Mouse (Mus musculus) forebrain, postnatal 0 days (tissue): ENCODE measurements at regions not wholly inside any gene's neighbourhood (a gene's known extent, or its start where the extent isn't known, plus 50 kb on each side); places are given as distances from the start of the nearest gene placed in this dataset.

Experiments used
- ATAC-seq: fragments of 200-750 bp; cut with Nextera tagmentation; 2 replicates; pipeline ENCODE4 v1.8.0; 2017; ENCODE audit warnings: mild to moderate bottlenecking, moderate library complexity
- DNase-seq: peaks from one replicate; pipeline ENCODE4 v3.0.0-alpha.2; 2015
- H3K27ac ChIP-seq: fragments of 300-500 bp; sonication (generic); 2 replicates; pipeline ENCODE4 v1.5.1; 2014; ENCODE audit warnings: low read depth, mild to moderate bottlenecking, antibody characterized with exemption, low read length, moderate library complexity, mixed read lengths
- H3K27me3 ChIP-seq: fragments of 300-500 bp; sonication (generic); 2 replicates; pipeline ENCODE4 v1.6.1; 2014; ENCODE audit warnings: mild to moderate bottlenecking, low read length, mixed read lengths; ENCODE audit not compliant: insufficient read depth
- H3K36me3 ChIP-seq: fragments of 300-500 bp; sonication (generic); 2 replicates; pipeline ENCODE4 v1.6.1; 2014; ENCODE audit warnings: mild to moderate bottlenecking, moderate library complexity; ENCODE audit not compliant: insufficient read depth
- H3K4me1 ChIP-seq: fragments of 300-500 bp; sonication (generic); 2 replicates; pipeline ENCODE4 v1.6.1; 2014; ENCODE audit warnings: antibody characterized with exemption; ENCODE audit not compliant: insufficient read depth
- H3K4me2 ChIP-seq: fragments of 300-500 bp; sonication (generic); 2 replicates; pipeline ENCODE4 v1.6.1; 2014; ENCODE audit warnings: low read depth, mild to moderate bottlenecking, moderate library complexity
- H3K4me3 ChIP-seq: fragments of 300-500 bp; sonication (generic); 2 replicates; pipeline ENCODE4 v1.5.1; 2014; ENCODE audit warnings: low read depth, low read length, mixed read lengths
- H3K9ac ChIP-seq: fragments of 300-500 bp; sonication (generic); 2 replicates; pipeline ENCODE4 v1.6.1; 2014; ENCODE audit warnings: mild to moderate bottlenecking
- H3K9me3 ChIP-seq: fragments of 300-500 bp; sonication (generic); 2 replicates; pipeline ENCODE4 v1.6.1; 2016; ENCODE audit warnings: low read length
- CTCF ChIP-seq: sonication (generic); IDR thresholded peaks from 2 replicates; pipeline ENCODE4 v1.5.1; 2016; ENCODE audit warnings: antibody characterized with exemption, control low read depth, low read depth
- WGBS: fragments of 180-500 bp; shearing (Covaris S2); extraction: QIAGEN DNeasy Blood & Tissue Kit; methylation state at CpG from one replicate; pipeline ENCODE4 v1.1.7; 2014; 5-methylcytosine and 5-hydroxymethylcytosine counted together

DNA sequence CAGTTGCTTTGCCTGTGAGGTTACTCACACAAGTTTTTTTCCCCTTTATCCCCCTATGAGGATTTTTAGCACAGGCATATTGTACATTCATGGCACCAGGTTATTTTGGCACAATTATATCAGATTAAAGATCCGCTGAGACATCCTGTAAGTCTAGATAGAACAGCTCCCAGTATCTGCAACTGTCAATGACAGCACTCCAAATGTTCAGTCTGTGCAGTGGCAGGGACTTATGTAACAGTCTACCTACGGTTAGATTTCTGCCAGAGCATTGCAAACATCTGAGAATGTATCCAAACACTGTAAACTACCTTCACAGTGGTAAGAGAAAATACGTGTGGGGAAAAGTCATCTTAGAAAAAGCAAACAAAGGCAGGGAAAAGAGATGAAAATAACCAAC, 163.5 kb upstream of the Kcnh7 start:
- H3K9ac ChIP-seq, result no peak overlapping the region

DNA sequence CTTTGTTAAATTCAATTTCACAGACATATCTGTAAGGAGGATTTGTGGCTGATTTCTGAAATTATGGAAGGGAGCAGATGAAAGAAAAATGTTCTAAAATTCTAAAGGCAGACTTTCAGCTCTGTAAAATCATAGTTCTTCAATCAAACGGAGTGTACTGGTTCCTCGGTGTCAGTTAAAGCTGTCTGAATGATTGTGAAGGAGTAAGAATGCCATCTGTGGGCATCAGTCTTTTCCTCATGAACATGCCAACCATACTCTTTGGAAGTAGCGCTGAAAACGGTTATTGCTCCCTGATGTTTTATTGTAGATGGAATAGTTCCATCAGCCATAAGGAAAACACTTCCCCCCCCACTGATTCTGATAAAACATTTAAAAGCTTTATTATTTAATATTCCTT, 142.7 kb upstream of the Kcnh7 start:
- 54% methylated on average over 4 of the region's 4 CpGs for WGBS
- Histone ChIP-seq H3K27ac (no peak overlapping the region), H3K9ac (no peak overlapping the region), H3K9me3 (no peaks in the 10 kb centered on the region), H3K36me3 (no peaks in the 10 kb centered on the region), H3K4me3 (no peak overlapping the region), H3K27me3 (no peaks in the 10 kb centered on the region), H3K4me2 (no peak overlapping the region), H3K4me1 (no peaks in the 10 kb centered on the region)
- no peak for TF ChIP-seq CTCF
- DNase-seq, result peak; percentile 41
- ATAC-seq, result peak; percentile 73

More for the DNA sequence above, 163.5 kb upstream of the Kcnh7 start:
- no peak for DNase-seq
- Histone ChIP-seq H3K27ac (no peak overlapping the region), H3K36me3 (no peaks in the 10 kb centered on the region), H3K4me2 (no peak overlapping the region), H3K9me3 (no peaks in the 10 kb centered on the region), H3K4me1 (no peaks in the 10 kb centered on the region), H3K27me3 (no peaks in the 10 kb centered on the region), H3K4me3 (no peak overlapping the region)
- ATAC-seq, result no peak
- WGBS, result 76% methylated on average over 3 of the region's 3 CpGs
- TF ChIP-seq CTCF, result no peak

DNA sequence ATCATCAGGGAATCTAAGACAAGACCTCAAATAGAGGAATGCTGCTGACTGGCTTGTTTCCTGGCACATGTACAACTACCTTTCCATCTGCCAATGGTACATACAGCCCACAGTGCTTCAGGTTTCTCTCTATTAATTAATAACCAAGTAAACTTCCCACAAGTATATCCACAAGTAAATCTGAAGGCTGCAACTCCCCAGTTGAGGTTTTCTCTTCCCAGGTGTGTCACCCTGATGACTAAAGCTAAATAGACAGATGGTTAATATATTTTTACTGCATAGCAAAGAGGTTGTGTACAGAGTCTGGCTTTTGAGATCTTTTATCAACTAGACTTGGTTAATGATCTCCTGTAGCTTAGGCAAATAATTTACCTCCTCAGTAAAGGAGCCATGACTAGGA, 96.8 kb upstream of the Kcnh7 start:
- ATAC-seq, result no peak
- no peak overlapping the region for H3K9ac ChIP-seq

DNA sequence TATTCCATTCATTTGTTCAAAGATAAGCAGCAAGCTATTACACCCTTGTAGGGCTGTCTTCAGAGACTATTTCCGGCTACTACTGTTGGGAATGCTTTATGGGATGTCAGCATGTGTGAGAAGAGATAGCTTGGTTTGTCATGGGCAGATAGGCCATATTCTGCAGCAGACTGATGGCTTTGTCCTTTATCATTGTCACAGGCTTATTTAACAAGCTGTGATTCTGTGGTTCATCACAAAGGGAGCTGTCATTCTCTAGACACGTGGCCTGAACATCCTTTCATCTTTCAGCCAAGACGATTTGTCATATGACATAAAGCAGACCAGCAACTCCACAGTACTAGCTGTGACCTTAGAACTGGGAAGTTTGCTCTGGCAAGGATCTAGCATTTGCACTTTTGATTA, 89.7 kb upstream of the Kcnh7 start:
- DNase-seq, result no peak
- ATAC-seq, result peak; percentile 27; the same call in 1 of the 2 replicates

More for the DNA sequence above, 96.8 kb upstream of the Kcnh7 start:
- H3K9me3 ChIP-seq, result no peaks in the 10 kb centered on the region
- no peak overlapping the region for H3K27ac ChIP-seq
- DNase-seq, result no peak
- H3K36me3 ChIP-seq, result no peaks in the 10 kb centered on the region
- no peak for TF ChIP-seq CTCF
- no peak overlapping the region for H3K4me2 ChIP-seq
- no peaks in the 10 kb centered on the region for H3K4me1 ChIP-seq
- no peaks in the 10 kb centered on the region for H3K27me3 ChIP-seq
- H3K4me3 ChIP-seq, result no peak overlapping the region

DNA sequence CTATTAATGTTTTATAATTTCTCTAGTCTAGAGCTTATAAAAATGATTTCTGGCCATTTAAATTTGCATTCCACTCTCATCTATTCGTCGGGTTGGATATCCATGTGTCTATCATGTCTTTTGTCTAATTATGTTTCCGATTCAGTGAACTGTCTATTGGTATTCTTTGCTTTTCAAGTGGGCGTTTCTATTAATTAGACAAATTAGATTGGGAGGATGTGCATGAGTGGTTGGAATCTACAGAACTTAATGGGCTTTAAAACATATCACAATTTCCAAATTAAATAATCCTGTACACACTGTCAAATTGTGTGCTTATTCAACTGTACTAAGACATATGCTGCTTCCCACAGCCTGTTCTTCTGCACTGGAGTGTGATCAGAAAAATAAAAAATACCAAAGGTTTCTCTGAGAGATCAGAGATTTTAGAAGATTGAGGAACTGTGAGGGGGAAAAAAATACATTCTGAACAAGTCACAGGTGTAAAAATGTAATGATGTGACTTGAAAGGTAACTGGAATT, 62.1 kb upstream of the Kcnh7 start:
- Histone ChIP-seq H3K4me1 (no peaks in the 10 kb centered on the region), H3K9me3 (0 out of 2 replicates have a peak, but pooled peaks cover 3% of the 10 kb centered on the region), H3K9ac (no peak overlapping the region), H3K4me3 (no peak overlapping the region), H3K27me3 (no peaks in the 10 kb centered on the region), H3K4me2 (no peak overlapping the region), H3K27ac (no peak overlapping the region), H3K36me3 (no peaks in the 10 kb centered on the region)
- DNase-seq, result no peak
- TF ChIP-seq CTCF, result no peak
- 22% methylated on average over 4 of the region's 4 CpGs for WGBS
- ATAC-seq, result no peak

More for the DNA sequence above, 89.7 kb upstream of the Kcnh7 start:
- H3K27ac ChIP-seq, result no peak overlapping the region
- no peaks in the 10 kb centered on the region for H3K9me3 ChIP-seq
- no peak overlapping the region for H3K4me3 ChIP-seq
- no peak for TF ChIP-seq CTCF
- 59% methylated on average over 3 of the region's 3 CpGs for whole genome bisulfite sequencing
- no peaks in the 10 kb centered on the region for H3K27me3 ChIP-seq
- no peak overlapping the region for H3K4me2 ChIP-seq
- H3K9ac ChIP-seq, result no peak overlapping the region
- no peaks in the 10 kb centered on the region for H3K4me1 ChIP-seq
- no peaks in the 10 kb centered on the region for H3K36me3 ChIP-seq

DNA sequence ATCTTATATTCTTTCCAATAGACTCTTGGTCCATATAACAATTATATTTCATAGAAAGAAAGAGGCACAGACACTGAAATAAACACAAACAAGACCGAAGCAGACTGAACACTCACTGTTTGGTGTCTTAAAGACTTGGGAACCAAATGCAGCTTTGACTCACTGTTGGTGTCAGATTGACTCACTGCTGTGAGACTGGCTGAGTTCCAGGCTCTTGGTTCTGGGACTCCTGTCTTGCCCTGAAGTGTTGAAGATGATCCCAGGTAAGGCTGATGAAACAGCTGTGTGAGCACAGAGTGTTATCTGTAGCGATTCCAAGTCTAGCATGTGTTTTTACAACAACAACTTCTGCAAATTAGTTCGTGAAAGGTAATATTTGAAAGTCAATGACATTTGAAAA, 55.2 kb upstream of the Kcnh7 start:
- no peaks in the 10 kb centered on the region for H3K36me3 ChIP-seq
- DNase-seq (no peak), ATAC-seq (no peak)
- no peaks in the 10 kb centered on the region for H3K27me3 ChIP-seq
- TF ChIP-seq CTCF, result no peak
- H3K4me1 ChIP-seq, result no peaks in the 10 kb centered on the region
- H3K9me3 ChIP-seq, result no peaks in the 10 kb centered on the region
- H3K9ac ChIP-seq, result no peak overlapping the region
- H3K4me3 ChIP-seq, result no peak overlapping the region
- 85% methylated on average over 3 of the region's 3 CpGs for WGBS
- no peak overlapping the region for H3K4me2 ChIP-seq
- H3K27ac ChIP-seq, result no peak overlapping the region
